Mouse (Mus musculus): ENCODE data around the gene Mettl8. TPM values are rescaled to one million over a fixed set of nuclear protein-coding genes. Genes with fewer than 3 reads are reported as not detected.

Gene Mettl8
- 27.4 TPM for polyA plus RNA-seq (2017; shearing (Covaris generic))

GRCm38 (mm10) chr2:71055300-71056114 lies at the start of gene Mettl8, which contains the start of gene Dcaf17:
Gene Mettl8 (minus strand): TSS chr2:71055583.
Gene Dcaf17 (plus strand): TSS chr2:71055328.

Other genes with a start within 250 kb of the Mettl8 start
- 21.4 TPM for gene Tlk1, start 229.9 kb downstream of the Mettl8 start, polyA plus RNA-seq (2017; shearing (Covaris generic))
- 49.7 TPM for gene Dcaf17, start 255 bp downstream of the Mettl8 start, polyA plus RNA-seq (2017; shearing (Covaris generic))
- gene Cybrd1, start 62.3 kb upstream of the Mettl8 start, polyA plus RNA-seq (2017; shearing (Covaris generic)), result 0.27 TPM
- 44.5 TPM for gene Dync1i2, start 156.1 kb upstream of the Mettl8 start, polyA plus RNA-seq (2017; shearing (Covaris generic))